Mouse (Mus musculus) CH12.LX (cell line): ENCODE data around the gene Gm20388. TPM values are rescaled to one million over a fixed set of nuclear protein-coding genes. Genes with fewer than 3 reads are reported as not detected.

Source experiments
- DNase-seq: peaks from one replicate; pipeline ENCODE4 v3.0.0-alpha.2; 2013; ENCODE audit errors: extremely low read depth
- H3K27ac ChIP-seq: 2 replicates; pipeline ENCODE4 v1.5.1; 2012; ENCODE audit warnings: low read depth, mild to moderate bottlenecking, control low read depth, moderate library complexity; ENCODE audit not compliant: insufficient read depth
- H3K27me3 ChIP-seq: replicated peaks from 2 replicates; pipeline ENCODE3; 2012; ENCODE audit warnings: inconsistent platforms
- H3K36me3 ChIP-seq, 2 experiments: replicated peaks in 1 of 2; 2 replicates each; pipeline versions ENCODE3 to v1.6.1; 2012; ENCODE audit warnings: inconsistent platforms in 1 of 2, low read length in 1 of 2, mild to moderate bottlenecking in 1 of 2, mixed read lengths in 1 of 2, moderate library complexity in 1 of 2; ENCODE audit not compliant: control insufficient read depth in 1 of 2, insufficient read depth in 1 of 2
- H3K4me1 ChIP-seq, 2 experiments: 2 replicates each; pipeline ENCODE4 v1.6.1; 2012; ENCODE audit warnings: inconsistent platforms in 1 of 2, moderate library complexity in 1 of 2; ENCODE audit not compliant: insufficient read depth in 2 of 2, control insufficient read depth in 1 of 2
- H3K4me2 ChIP-seq: 2 replicates; pipeline ENCODE4 v1.6.1; 2012; ENCODE audit warnings: low read depth, mild to moderate bottlenecking, control low read depth; ENCODE audit not compliant: poor library complexity, insufficient read depth, severe bottlenecking
- H3K4me3 ChIP-seq, 3 experiments: fragments of 150-350 bp in 1 of 3; sonication (generic) in 1 of 3; replicated peaks in 1 of 3; 2 replicates each; pipeline versions ENCODE3 to v1.5.1; 2011 to 2012; ENCODE audit warnings: low read depth in 2 of 3, low read length in 2 of 3, mild to moderate bottlenecking in 2 of 3, moderate library complexity in 2 of 3, control low read depth in 1 of 3, improper control_type of control experiment in 1 of 3, inconsistent platforms in 1 of 3, mixed read lengths in 1 of 3; ENCODE audit not compliant: poor library complexity in 1 of 3
- H3K79me2 ChIP-seq: replicated peaks from 2 replicates; pipeline ENCODE4 v1.6.1; 2012; ENCODE audit warnings: mild to moderate bottlenecking, moderate library complexity; ENCODE audit not compliant: control insufficient read depth, poor library complexity, insufficient read depth, severe bottlenecking; ENCODE audit errors: extremely low read depth
- H3K9ac ChIP-seq: 2 replicates; pipeline ENCODE4 v1.6.1; 2012; ENCODE audit warnings: low read depth, mild to moderate bottlenecking, control low read depth, moderate library complexity; ENCODE audit not compliant: insufficient read depth
- H3K9me3 ChIP-seq: replicated peaks from 2 replicates; pipeline ENCODE3; 2012; ENCODE audit warnings: low read length, inconsistent platforms, mixed read lengths
- BHLHE40 ChIP-seq: IDR thresholded peaks from 2 replicates; pipeline ENCODE4 v1.6.1; 2011; ENCODE audit warnings: mild to moderate bottlenecking, low read depth, low read length, improper control_type of control experiment
- CHD1 ChIP-seq: IDR thresholded peaks from 2 replicates; pipeline ENCODE4 v1.6.1; 2012; ENCODE audit warnings: low read depth, low read length, improper control_type of control experiment, inconsistent platforms
- CHD2 ChIP-seq: IDR thresholded peaks from 2 replicates; pipeline ENCODE4 v1.6.1; 2011; ENCODE audit warnings: low read length, improper control_type of control experiment
- ELF1 ChIP-seq: IDR thresholded peaks from 2 replicates; pipeline ENCODE4 v1.6.1; 2014; ENCODE audit warnings: low read depth, mild to moderate bottlenecking, inconsistent platforms, low read length, improper control_type of control experiment
- GABPA ChIP-seq: IDR thresholded peaks from 2 replicates; pipeline ENCODE4 v1.6.1; 2012; ENCODE audit warnings: low read depth, low read length, improper control_type of control experiment, inconsistent platforms; ENCODE audit not compliant: insufficient replicate concordance
- JUN ChIP-seq: IDR thresholded peaks from 2 replicates; pipeline ENCODE4 v1.6.1; 2011; ENCODE audit warnings: low read depth, mild to moderate bottlenecking, low read length, improper control_type of control experiment, moderate library complexity; ENCODE audit not compliant: insufficient read depth
- JUND ChIP-seq: conservative IDR thresholded peaks from 2 replicates; pipeline ENCODE4 v1.6.1; 2011; ENCODE audit warnings: low read depth, low read length, improper control_type of control experiment
- MAX ChIP-seq: IDR thresholded peaks from 2 replicates; pipeline ENCODE4 v1.6.1; 2011; ENCODE audit warnings: low read length, improper control_type of control experiment
- MAZ ChIP-seq: IDR thresholded peaks from 2 replicates; pipeline ENCODE4 v1.6.1; 2012; ENCODE audit warnings: low read depth, mild to moderate bottlenecking, inconsistent platforms, low read length, improper control_type of control experiment, moderate library complexity
- MEF2A ChIP-seq: IDR thresholded peaks from 2 replicates; pipeline ENCODE4 v1.6.1; 2014; ENCODE audit warnings: low read depth, mild to moderate bottlenecking, inconsistent platforms, low read length, improper control_type of control experiment, borderline replicate concordance
- MXI1 ChIP-seq: IDR thresholded peaks from 2 replicates; pipeline ENCODE4 v1.6.1; 2011; ENCODE audit warnings: mild to moderate bottlenecking, low read depth, low read length, improper control_type of control experiment
- MYC ChIP-seq: IDR thresholded peaks from 2 replicates; pipeline ENCODE4 v1.6.1; 2011; ENCODE audit warnings: low read depth, mild to moderate bottlenecking, improper control_type of control experiment, low read length
- POLR2AphosphoS2 ChIP-seq: IDR thresholded peaks from 2 replicates; pipeline ENCODE4 v1.6.1; 2011; ENCODE audit warnings: low read depth, low read length, improper control_type of control experiment
- RAD21 ChIP-seq: IDR thresholded peaks from 2 replicates; pipeline ENCODE4 v1.6.1; 2011; ENCODE audit warnings: low read depth, mild to moderate bottlenecking, low read length, improper control_type of control experiment, moderate library complexity
- RCOR1 ChIP-seq: conservative IDR thresholded peaks from 2 replicates; pipeline ENCODE4 v1.6.1; 2012; ENCODE audit warnings: low read depth, mild to moderate bottlenecking, inconsistent platforms, low read length, improper control_type of control experiment
- SIN3A ChIP-seq: IDR thresholded peaks from 2 replicates; pipeline ENCODE4 v1.6.1; 2012; ENCODE audit warnings: low read length, improper control_type of control experiment, inconsistent platforms
- SMC3 ChIP-seq: IDR thresholded peaks from 2 replicates; pipeline ENCODE4 v1.6.1; 2011; ENCODE audit warnings: low read depth, low read length, improper control_type of control experiment
- TBP ChIP-seq: conservative IDR thresholded peaks from 2 replicates; pipeline ENCODE4 v1.6.1; 2011; ENCODE audit warnings: low read depth, low read length, improper control_type of control experiment
- TCF12 ChIP-seq: IDR thresholded peaks from 2 replicates; pipeline ENCODE4 v1.6.1; 2014; ENCODE audit warnings: low read depth, mild to moderate bottlenecking, inconsistent platforms, low read length, improper control_type of control experiment
- USF1 ChIP-seq: IDR thresholded peaks from 2 replicates; pipeline ENCODE4 v1.6.1; 2014; ENCODE audit warnings: low read depth, mild to moderate bottlenecking, inconsistent platforms, low read length, improper control_type of control experiment
- ZC3H11A ChIP-seq: IDR thresholded peaks from 2 replicates; pipeline ENCODE4 v1.6.1; 2012; ENCODE audit warnings: low read depth, mild to moderate bottlenecking, inconsistent platforms, low read length, improper control_type of control experiment
- dilution Hi-C: fragments of 300-500 bp; cut with MboI; formaldehyde crosslinking; loops from 2 replicates; pipeline ENCODE4 v1.14.3; 2020; ENCODE audit warnings: low sequenced_read_pairs; ENCODE audit not compliant: extremely low pct_unique_long_range_greater_than_20kb, extremely low pct_ligation_motif_present
- in situ Hi-C: fragments of 300-500 bp; cut with MboI; formaldehyde crosslinking; loops from 3 replicates; pipeline ENCODE4 v1.14.3; 2019; ENCODE audit warnings: low sequenced_read_pairs, low pct_ligation_motif_present, low pct_unique_long_range_greater_than_20kb, mixed read lengths
- polyA plus RNA-seq: library from polyadenylated mRNA; unstranded; fragments of >175 nt; gene quantifications from 2 replicates; pipeline ENCODE4 v1.2.1, GENCODE M21; 2012; ENCODE audit warnings: low read depth; ENCODE audit not compliant: insufficient read length
- total RNA-seq, 2 experiments: library from RNA; depleted of rRNA; stranded (reverse); fragments of 300-350 nt in 1 of 2; fragments of >200 nt in 1 of 2; gene quantifications; 2 replicates each; pipeline ENCODE4 v1.2.3; 2012 to 2014

Gene Gm20388
- total and polyA plus RNA-seq, 3 experiments, result 14.8 to 26.3 (median 22.2) TPM

GRCm38 (mm10) chr8:120213939-120214338 is 303.3 kb downstream of the Gm20388 start:
- in situ Hi-C loops, result no loop called here
- Histone ChIP-seq H3K4me3 (no peak overlapping the region), H3K4me1 (peaks cover 33 to 73% of the 10 kb centered on the region in 2 experiments), H3K4me2 (0 out of 2 replicates have a peak overlapping the region, but pooled peaks have one; percentile 7), H3K27ac (no peak overlapping the region), H3K27me3 (peaks cover 4% of the 10 kb centered on the region), H3K9me3 (peaks cover 3% of the 10 kb centered on the region), H3K79me2 (no peaks in the 10 kb centered on the region), H3K9ac (no peak overlapping the region), H3K36me3 (no peaks in the 10 kb centered on the region)
- no peak for DNase-seq
- dilution Hi-C loops, result no loop called here
- TF ChIP-seq MXI1 (0 out of 2 replicates have a peak, but pooled peaks have one; percentile 24), TBP (no peak), JUND (no peak), MEF2A (peak; percentile 79; the same call in 1 of the 2 replicates), ELF1 (no peak), MAZ (no peak), RCOR1 (no peak), SMC3 (no peak), TCF12 (peak; percentile 79), MAX (peak; percentile 71; the same call in 1 of the 2 replicates), MYC (no peak), USF1 (peak; percentile 44), CHD2 (no peak), CHD1 (no peak), GABPA (no peak)
- TF ChIP-seq, all 38 proteins: peak for 5

GRCm38 (mm10) chr8:120215416-120216141 is 304.9 kb downstream of the Gm20388 start:
- Histone ChIP-seq H3K9ac (no peak overlapping the region), H3K79me2 (no peaks in the 10 kb centered on the region), H3K27me3 (peaks cover 2% of the 10 kb centered on the region), H3K9me3 (peaks cover 3% of the 10 kb centered on the region), H3K27ac (no peak overlapping the region), H3K4me1 (peaks cover 33 to 71% of the 10 kb centered on the region in 2 experiments), H3K4me2 (no peak overlapping the region), H3K4me3 (no peak overlapping the region), H3K36me3 (no peaks in the 10 kb centered on the region)
- in situ Hi-C loops, result loop anchor here (5.0 kb wide), 1 partner anchor 62 kb away; no protein-coding TSS in a partner anchor
- dilution Hi-C loops, result no loop called here
- TF ChIP-seq MAZ (no peak), MAX (no peak), POLR2AphosphoS2 (no peak), MEF2A (no peak), JUN (no peak), ZC3H11A (no peak), TCF12 (no peak), BHLHE40 (no peak), SIN3A (no peak), RAD21 (no peak)
- peak; percentile 27 for DNase-seq
